Mouse (Mus musculus) embryo, embryonic 9.5 days (tissue): Measurements from ENCODE around the gene Kdm4b.
A peak's percentile ranks its signal among the peaks of the same experiment; 100 is the strongest.

Experiments
- DNase-seq: peaks from one replicate; pipeline ENCODE4 v3.0.0-alpha.2; 2017; ENCODE audit errors: extremely low spot score

Kdm4b gene

DNA sequence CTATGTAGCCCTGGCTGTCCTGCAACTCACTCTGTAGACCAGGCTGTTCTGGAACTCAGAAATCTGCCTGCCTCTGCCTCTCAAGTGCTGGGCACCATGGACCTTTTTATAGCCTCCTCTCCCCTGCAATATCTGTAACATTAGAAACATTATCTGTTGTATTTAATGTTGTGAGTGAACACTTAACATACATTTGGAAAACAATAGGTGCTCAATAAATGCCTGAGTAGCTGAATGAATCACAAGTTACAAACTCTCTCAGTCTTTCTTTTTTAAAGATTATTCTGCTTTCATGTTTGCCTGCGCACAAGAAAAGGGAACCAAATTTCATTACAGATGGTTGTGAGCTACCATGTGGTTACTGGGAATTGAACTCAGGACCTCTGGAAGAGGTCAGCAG, 27.6 kb upstream of the Kdm4b start:
- no peak for DNase-seq

DNA sequence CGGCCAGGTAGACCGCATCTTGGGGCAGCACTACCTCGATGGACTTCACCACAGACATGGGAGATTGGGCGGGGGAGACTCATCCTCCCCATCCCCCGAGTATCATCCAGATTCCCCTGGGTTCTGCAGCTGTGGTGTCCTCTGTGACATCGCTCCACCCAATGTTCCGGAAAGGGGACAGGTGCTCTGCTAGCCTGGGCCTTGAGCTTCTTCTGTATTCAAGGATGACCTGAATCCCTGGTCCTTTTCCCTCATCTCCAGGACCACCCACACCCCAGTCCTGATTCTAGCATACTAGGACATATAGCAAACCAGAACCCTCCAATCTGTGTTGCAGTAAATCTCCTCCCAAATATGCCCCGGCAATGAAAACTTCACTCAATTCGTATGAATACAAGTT, 25.7 kb upstream of the Kdm4b start, which contains the start of gene Arrdc5:
Gene Arrdc5 (minus strand): TSS at position 101 of the 400 bp plus-strand sequence.
- no peak for DNase-seq

GRCm38 (mm10) chr17:56302363-56302996, 23.4 kb upstream of the Kdm4b start:
- peak; percentile 77 for DNase-seq

GRCm38 (mm10) chr17:56303160-56303846, 22.6 kb upstream of the Kdm4b start, which contains the start of gene Uhrf1:
Gene Uhrf1, plus strand, starts transcription at chr17:56303321.
- peak; percentile 92 for DNase-seq

GRCm38 (mm10) chr17:56303847-56304586, 21.8 kb upstream of the Kdm4b start:
- peak; percentile 98 for DNase-seq

- no peak for DNase-seq
Measured at GRCm38 (mm10) chr17:56304718-56305117, 21.1 kb upstream of the Kdm4b start.

GRCm38 (mm10) chr17:56305156-56305555, 20.7 kb upstream of the Kdm4b start:
- no peak for DNase-seq

DNA sequence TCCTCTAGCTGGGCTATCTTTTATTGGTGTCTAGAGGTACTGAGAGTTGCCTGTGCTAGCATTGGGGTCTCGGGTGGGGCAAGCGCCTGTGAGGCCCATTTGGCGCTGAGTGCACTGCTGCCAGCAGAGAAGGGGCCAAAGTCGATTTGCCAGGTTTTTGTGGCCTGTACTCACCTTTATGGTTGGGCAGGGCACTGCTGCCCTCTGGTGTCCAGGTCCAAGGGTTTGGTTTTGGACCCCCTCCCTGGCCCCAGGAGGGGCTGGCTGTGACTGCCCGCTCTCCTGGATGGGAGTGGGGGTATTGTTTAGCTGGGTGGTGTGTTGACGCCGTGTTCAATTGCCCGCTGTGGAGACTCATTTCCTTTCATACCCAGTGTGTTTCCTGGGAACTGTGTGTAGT, 20.0 kb upstream of the Kdm4b start:
- no peak for DNase-seq

DNA sequence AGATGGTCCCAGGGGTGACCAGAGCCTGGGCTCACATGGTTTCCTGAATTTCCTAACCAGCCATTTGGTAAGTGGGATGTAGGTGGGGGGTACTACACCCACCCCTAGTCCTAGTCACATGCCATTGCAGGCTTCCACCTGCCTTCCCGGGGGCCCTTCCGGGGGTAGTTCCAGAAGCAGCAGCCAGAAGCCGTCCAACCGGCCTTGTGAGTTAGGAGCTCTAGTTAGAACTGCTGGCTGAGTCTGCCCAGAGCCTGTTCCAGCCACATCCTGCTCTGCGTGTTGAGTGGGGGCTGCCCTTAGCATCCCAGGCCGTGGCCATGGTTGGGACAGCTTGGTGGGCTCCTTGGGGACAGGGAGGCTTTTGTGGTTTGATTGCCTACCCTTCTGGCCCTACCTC, 17.8 kb upstream of the Kdm4b start:
- DNase-seq = no peak

- DNase-seq = no peak
Measured at GRCm38 (mm10) chr17:56309191-56309945, 16.5 kb upstream of the Kdm4b start.

DNA sequence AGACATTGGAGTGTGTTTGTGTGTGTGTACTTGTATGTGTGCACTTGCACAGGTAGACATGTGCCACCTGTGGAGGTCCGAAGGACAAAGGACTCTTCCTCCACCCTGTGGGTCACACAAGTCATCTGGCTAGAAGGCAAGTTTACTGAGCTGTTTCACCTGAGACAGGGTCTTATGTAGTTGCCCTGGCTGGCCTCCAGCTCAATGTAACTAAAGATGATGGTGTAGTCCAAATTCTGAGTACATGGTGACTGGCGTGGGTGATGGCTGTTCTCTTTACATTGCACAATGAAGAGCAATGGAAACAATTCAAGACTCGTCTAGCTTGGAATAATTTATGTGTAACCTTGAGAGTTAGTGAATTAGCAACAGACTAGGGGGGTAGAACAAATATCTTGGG, 1.4 kb upstream of the Kdm4b start:
- DNase-seq = no peak

- DNase-seq = peak; percentile 66
Measured at GRCm38 (mm10) chr17:56326153-56327147, 588 bp downstream of the Kdm4b start.

DNA sequence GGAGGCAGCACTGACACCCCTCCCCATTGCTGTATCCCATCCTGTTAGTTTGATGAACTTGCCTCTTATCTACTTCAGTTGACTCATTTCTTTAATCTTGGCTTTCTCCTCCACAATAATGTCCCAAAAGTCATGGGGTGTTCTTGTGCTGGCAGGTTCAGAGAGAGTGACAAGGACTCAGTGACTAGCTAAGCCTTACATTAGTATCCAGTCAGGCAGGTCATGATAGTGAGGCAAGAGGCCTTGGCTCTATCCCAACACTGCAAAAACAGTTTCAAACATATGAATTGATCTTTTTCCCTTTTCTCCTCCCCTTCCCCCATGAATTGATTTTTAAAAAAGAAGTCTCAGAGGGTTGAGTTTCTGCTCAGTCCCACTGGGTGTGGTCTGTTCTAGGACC, 3.4 kb downstream of the Kdm4b start:
- no peak for DNase-seq

- no peak for DNase-seq
Measured at GRCm38 (mm10) chr17:56330345-56330744, 4.5 kb downstream of the Kdm4b start.

DNA sequence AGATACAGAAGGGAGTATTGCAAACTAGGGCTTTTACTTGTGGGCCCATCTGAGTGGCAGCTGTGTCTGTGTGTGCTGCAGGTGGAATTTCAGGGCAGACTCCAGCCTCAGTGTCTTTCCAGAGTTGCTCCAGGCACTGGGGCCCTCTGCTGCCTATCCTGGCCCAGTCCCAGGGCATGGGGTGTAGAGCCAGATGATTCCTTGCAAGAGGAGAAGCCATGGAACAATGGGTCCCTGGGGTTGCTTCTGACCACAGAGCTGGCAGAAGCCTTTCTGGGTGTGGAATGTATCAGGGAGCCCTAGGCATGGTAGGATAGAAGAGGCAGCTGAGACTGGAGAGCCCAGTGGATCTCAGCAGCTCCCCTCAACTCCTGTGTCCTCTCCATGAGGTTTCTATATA, 5.4 kb downstream of the Kdm4b start:
- no peak for DNase-seq

GRCm38 (mm10) chr17:56332987-56333386, 7.1 kb downstream of the Kdm4b start:
- peak; percentile 22 for DNase-seq

DNA sequence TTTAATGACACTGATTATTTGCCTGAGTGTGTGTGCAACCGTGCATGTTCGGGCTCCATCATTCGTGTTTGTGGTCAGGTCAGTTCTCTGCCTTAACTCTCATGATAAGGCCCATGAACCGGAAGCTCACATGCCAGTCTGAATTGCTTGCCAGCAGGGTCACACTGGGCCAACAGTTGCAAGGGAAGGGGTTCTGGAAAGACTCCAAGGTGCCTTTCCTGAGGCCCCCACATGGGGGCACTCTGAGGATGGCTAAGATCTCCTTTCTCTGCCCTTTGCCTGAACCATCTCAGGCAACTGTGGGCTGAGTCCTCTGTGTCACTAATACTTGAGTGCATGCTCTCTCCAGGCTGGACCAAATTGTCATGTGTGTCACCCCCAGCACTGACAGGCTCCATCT, 11.3 kb downstream of the Kdm4b start:
- peak; percentile 32 for DNase-seq

- DNase-seq = no peak
Measured at GRCm38 (mm10) chr17:56337791-56338190, 11.9 kb downstream of the Kdm4b start.

DNA sequence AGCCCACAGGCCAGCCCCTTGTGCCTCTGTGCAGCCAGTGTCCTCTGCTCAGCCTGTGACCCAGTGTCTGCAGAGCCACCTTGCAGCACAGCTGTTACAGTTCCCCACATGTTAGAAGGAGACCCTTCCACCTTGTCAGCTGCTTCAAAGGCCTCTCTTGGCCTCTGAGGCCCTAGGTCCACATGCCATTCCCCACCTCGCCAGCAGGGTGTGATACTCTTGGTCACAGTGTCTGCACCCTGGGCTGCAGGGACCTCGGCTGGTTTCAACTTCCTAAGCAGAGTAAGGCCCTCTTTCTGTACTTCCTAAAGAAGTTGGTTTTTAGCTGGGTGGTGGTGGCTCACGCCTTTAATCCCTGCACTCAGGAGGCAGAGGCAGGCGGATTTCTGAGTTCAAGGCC, 13.0 kb downstream of the Kdm4b start:
- peak; percentile 20 for DNase-seq

GRCm38 (mm10) chr17:56340717-56341116, 14.9 kb downstream of the Kdm4b start:
- DNase-seq = no peak

DNA sequence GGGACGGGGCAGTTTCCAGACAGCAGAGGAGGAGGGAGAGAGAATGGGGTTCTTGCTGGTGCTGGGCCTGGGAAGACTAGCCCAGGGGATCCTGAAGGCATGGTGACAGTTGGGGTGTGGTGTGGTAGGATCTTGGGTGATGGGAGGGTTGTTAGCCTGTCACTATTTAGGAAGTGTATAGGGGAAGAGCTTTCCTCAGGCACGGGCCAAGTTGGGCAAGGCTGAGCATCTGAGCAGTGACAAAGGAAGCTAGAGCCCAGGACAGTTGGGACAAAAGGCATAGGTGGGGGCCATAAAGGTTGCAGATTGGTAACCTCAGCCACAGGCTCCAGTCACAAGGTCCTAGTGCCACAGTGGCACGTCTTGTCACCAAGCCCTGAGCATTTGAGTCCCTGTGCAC, 17.6 kb downstream of the Kdm4b start:
- no peak for DNase-seq
